Mouse (Mus musculus) kidney, postnatal 14 days (tissue): ENCODE results near the gene Ap1m2.

Source experiments
- DNase-seq: peaks from one replicate; pipeline ENCODE4 v3.0.0; 2022; ENCODE audit warnings: mixed read lengths

Ap1m2 gene

DNA sequence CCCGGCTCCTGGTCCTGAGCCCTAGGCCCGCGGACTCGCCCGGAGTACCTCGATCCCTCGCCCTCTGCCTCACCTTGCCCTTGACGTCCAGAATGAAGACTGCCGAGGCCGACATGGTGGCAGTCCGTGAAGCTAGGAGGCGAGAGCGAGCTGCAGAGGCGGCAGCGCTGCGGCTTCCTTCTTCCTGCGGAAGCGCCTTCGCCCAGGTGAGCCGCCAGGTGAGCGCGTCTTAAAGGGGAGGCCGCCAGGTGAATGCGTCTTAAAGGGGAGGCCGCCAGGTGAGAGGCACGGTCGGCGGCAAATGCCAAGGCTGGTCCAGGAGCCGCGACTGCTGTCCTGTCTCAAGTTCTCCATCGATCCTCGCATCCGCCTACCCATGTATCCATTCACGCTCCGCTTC lies at the start of gene Ap1m2:
TSS of gene Ap1m2 (minus strand) at position 204 of the 400 bp plus-strand sequence.
- DNase-seq = peak; percentile 72

DNA sequence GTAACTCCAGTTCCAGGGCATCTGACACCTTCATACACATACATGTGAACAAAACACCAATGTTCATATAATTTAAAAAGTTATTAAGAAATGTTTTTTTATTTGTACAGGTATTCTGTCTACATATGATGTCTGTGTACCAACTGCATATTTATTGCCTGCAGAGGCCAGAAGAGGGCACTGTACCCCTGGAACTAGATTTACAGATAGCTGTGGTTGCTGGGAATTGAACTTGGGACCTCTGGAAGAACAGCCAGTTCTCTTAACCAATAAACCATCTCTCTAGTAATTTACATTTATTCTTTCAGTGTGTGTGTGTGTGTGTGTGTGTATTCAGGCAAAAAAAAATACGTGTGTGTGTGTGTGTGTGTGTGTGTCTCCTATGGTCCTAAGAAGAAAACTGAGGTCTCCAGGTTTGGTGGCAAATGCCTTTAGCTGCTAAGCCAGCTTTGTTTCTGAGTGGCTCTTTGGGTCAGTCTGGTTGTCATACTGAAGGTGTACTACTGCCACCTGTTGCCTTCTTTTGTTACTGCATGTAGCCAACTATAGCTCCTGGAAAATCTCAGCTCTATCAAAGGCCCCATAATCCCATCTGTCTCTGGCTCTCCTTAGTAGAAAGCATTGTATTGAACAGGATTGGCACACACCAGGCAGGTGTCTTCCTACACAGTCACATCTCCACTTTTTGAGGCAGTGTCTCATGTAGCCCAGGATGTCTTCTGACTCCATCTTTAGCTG lies 45.0 kb upstream of the Ap1m2 start:
- peak; percentile 84 for DNase-seq

DNA sequence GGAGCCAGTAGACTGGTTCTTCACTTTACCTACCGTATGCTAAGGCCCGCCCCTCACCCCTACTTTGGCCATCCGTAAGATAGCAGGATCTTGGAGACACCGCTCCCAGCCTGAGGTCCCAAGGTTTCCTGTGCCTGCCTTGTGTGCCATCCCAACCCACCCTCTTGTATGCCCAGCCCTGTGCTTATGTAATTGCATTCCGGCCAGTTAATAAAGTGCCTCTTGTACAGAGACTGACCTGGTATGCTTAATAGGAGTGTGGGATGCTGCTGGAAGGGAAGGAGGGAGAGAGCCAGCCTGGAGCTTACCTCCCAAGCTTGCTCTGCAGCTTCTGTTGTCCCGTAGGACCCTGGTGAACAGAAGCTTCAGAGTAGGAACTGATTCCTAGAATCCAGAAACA lies 42.7 kb upstream of the Ap1m2 start:
- no peak for DNase-seq

DNA sequence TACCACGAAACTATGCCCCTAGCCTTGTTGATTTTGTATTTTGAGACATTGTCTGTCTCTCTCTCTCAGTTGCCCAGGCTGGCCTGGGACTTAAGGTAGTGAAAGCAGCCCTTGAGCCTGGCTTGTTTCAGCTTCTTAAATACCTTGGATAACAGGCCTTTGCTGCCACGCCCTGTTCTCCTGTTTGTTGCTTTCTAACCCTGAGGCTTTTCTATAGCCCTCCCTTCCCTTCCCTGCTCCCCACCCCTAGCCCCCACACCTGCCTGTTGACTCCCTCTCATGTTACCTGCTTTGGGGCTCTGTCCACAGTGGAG lies 41.2 kb upstream of the Ap1m2 start:
- no peak for DNase-seq

DNA sequence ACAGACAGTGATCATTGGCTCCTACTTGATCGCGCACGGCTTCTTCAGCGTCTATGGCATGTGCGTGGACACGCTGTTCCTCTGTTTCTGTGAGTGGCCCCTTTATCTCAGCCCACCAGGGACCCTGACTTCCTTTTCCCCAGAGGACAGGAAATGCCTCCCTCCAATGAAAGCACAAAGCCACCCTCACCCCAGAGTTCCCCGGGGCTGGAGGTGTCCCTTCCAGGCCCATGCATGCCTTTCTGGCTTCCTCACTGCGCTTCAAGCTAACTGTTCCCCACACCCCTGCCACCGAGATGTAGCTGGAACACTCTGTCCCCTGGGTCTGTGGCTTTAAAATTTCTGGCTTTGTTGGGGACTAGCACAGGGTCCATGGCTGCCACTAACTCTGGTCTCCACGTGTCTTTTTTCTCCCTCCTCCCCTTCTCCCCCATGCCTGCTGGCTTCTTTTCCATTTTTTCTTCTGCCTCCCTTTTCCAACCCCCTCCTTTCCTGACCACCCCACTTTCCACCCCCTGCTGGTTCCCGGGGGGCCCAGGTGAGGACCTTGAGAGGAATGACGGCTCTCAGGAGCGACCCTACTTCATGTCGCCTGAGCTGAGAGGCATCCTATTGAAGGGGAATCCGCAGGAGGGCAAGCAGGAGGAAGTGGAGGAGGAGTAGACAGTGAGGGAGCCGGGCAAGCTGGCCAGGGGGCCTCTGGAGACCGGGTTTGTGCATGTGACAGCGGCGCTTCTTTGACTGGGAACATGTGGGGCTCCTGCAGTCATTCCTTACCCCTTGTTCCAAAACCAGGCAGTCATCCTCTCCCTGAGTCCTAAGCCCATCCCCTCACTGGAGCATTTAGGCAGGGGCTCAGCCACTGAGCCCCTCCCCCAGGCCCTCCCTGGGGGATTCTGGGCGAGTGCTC lies 40.6 kb upstream of the Ap1m2 start:
- peak; percentile 39 for DNase-seq

DNA sequence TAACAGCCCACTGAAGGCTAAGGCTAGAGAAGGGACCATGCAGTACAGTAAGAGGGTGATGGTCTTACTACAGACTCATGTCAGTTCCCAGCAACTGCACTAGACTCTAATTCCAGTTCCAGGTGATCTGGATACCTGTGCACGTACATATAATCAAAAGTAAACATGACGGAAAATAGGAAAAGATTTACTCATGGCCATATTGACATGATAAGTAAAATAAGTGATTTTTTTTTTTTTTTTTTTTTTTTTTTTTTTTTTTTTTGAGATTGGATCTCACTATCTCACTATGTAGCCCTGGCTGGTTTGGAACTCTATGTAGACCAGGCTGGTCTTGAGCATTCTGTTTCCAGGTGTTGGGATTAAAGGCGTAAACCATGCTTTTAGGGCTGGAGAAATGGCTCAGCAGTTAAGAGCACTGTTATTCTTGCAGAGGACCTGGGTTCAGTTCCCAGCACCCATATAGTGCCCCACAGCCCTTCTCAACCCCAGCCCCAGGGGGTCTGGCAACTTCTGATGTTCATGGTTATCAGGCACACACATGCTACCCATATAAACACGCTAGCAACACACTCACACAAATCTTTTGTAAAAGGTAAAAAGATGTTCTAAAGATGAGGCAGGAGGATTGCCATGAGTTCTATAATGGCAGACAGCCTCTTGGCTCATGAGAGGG lies 39.7 kb upstream of the Ap1m2 start:
- DNase-seq = no peak

DNA sequence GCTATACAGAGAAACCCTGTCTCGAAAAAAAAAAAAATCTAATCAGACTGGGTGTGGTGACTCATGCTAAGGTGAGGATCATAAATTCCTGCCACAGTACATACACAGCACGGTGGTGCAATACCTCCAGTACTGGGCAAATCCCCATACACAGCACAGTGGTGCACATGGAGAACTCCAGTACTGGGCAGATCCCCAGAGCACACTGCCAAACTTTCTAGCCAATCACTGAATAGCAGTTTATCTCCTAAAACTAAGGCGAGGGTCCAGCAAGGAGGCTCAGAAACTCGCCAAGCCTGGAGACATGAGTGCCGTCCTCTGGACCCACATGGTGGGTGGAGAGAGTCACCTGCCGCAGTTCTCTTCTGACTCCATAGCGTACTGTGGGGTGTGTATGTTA lies 39.0 kb upstream of the Ap1m2 start:
- no peak for DNase-seq

DNA sequence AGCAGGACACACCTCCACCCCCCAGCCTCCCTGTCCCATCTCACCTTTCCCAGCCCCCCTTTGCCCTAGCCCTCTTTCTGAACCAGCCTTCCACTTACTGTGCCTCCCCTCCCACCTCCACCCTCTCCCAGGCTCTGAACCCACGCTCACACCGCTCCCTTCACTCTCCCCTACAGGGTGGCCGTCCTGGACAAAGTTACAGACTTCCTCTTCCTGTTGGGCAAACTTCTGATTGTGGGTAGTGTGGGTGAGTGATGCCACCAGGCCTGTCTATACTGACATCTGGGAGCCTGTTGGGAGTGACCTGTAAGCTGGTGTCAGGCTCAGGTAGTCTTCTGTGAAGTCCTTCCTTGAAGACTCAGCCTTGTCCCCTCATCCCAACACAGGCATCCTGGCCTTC lies 36.0 kb upstream of the Ap1m2 start:
- no peak for DNase-seq

DNA sequence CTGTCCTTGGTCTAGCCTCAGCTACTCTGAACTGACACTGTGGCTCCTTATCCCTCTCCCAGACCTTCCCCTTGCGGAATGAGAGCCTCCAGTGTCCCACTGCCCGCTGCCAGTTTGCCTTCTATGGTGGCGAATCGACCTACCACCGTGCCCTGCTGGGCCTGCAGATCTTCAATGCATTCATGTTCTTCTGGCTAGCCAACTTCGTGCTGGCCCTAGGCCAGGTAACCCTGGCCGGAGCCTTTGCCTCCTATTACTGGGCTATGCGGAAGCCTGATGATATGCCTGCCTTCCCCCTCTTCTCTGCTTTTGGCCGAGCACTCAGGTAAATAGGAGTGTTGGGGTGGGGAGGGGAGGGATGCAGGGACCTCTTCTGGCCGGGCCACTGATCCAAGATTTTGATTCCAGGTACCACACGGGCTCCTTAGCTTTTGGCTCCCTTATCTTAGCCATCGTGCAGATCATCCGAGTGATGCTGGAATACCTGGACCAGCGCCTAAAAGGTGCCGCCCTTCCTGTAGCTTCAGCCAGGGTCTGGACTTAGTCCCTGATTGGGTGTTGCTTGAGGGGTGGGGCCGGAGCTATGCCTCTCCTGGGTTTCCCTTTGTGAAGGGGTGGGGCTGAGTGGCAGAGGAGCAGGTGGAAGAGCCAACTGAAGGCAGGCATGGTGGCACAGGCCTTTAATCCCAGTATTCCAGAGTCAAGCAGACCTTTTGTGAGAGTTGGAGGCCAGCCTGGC lies 34.7 kb upstream of the Ap1m2 start:
- no peak for DNase-seq

DNA sequence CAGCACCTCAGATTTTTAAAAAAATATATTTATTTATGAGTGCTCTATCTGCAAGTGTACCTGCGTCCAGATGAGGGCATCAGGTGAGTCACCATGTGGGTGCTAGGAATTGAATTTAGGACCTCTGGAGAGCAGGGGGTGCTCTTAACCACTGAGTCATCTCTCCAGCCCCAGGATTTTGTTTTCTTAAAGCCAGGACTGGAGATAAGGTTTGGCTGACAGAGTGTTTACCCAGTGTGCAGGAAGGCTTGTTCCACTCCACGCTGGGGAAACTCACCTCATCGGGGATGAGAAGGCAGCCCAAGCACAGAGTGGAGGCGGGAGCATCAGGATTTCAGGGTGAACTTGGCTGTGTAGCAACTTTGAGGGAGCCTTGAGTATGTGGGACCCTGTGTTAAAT lies 28.3 kb upstream of the Ap1m2 start:
- DNase-seq = no peak

DNA sequence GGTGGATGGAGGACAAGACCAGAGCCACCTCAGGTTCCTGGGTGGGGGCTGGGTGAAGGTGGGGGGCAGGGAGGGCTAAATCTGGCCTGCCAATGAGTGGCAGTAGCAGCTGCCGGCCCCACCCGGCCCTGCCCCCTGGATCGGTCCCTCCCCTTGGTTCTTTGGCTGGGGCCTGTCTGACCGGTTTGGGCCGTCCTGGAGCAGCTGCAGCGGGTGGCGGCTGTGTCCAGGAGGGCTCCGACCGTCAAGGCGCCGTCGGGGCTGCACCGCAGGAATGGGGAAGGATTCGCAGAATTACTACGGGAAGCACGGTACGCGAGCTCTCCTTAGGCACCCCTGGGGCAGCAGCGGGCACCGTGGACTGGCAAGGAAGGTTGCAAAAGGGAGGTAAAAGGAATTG lies 25.5 kb upstream of the Ap1m2 start:
- DNase-seq = peak; percentile 75

DNA sequence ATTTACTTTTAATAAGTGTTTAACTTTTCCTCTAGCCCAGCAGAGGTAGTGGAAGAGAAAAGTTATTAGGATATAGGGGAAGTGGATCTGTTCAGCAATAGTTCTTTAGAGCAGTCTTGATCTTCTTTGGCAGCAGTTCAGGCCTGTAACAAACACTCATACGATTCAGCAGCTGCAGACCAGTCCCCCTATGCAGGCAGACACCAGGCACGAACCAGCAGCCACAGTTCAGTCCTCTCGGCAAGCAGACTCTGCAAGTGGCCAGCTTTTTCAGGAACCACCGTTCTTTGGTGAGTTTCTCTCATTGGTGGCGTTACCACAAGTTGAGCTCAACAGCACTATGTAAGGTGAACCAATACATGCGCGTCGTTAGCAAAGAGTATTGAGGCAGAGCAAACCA lies 24.4 kb upstream of the Ap1m2 start:
- no peak for DNase-seq

DNA sequence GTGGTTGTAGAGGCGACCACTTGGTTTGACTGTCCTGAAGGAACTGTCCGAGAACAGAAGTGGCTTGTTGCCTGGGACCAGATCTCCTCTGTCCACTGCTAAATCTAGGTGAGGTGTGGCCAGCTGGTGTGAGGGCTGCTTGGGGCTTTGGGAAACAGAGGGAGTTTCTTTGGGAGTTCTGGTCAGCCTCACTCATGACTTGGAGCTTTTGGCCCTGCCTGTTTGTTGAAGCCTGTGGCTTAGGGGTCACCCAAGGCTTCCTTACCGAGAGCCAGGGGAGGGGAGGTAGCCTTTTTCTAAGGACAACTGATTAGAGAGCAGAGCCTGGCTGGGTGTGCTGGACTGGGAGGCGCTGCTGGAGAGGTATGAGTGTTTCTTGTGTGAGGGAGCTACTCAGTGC lies 23.3 kb upstream of the Ap1m2 start:
- DNase-seq = no peak

DNA sequence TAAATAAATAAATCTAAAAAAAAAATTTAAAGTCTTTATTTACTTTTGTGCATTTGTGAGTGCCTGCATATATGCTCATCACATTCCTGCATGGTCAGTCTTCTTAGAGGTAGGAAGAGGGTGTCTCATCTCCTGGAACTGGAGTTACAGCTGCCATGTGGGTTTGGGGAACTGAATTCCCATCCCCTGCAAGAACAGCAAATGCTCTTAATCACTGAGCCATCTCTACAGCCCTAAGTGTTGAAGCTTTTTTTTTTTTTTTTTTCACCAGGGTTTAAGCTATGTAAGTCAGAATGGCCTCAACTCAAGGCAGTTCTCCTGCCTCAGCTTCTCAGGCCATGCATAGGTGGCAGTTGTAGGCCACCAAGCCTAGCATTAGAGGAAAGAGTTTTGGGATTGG lies 22.6 kb upstream of the Ap1m2 start:
- no peak for DNase-seq

DNA sequence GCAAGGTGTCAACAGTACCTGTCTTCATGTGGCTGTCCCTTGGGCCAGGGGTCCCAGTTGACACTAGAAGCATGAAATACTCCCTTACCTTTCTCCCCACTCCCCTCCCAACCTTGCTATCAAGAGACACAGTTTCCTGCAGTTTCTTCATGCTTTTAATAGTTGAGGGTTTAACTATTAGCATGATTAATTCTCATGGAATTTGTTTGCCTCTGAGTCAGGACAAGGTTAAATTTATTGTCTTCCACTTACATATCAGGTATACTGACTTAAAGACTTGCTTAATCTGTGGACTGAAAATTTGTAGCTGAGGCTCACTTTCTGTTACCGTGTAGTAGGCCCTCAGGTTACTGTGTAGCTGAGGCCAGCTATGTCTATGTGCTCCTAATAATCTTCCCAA lies 21.4 kb upstream of the Ap1m2 start:
- DNase-seq = no peak

DNA sequence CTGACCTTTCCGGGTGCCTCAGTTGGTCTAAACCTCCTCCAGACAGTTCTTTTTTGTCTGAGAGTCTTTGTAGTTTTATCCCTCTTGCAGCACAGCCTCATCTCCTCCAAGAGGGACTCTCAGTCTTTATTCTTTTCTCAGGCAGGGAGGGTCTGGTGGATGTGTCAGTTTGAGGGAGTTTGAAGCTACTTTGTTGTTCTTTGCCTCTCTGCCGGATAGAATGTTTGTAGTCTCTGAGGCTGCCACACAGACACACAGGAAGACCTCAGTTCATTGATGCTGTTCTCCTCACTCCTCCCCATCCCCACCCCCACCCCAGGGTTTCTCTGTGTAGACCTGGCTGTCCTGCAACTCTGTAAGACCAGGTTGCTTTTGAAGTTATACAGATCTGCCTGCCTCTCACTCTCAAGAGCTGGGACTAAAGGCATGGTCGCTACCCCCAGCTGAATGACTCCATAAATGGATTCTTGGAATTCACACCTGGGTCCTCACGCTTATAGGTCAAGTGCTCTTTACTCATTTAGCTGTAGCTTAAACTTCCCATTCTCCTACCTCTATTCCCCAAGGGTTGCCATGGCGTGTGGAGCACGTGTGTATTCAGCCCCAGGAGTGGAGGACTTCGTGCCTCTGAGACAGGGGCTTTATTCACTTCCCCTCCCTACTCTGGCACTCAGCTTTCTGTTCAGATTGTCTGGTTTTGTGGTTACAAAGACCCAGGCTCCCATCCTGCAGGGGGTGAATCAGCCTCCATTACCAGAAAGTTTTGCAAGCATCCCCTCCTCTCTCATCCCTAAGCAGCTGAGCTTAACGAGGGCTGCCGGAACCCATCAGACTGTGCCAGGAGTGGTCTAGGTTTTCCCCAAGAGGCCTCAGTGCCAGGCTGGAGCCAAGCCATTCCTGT lies 20.3 kb upstream of the Ap1m2 start:
- no peak for DNase-seq

DNA sequence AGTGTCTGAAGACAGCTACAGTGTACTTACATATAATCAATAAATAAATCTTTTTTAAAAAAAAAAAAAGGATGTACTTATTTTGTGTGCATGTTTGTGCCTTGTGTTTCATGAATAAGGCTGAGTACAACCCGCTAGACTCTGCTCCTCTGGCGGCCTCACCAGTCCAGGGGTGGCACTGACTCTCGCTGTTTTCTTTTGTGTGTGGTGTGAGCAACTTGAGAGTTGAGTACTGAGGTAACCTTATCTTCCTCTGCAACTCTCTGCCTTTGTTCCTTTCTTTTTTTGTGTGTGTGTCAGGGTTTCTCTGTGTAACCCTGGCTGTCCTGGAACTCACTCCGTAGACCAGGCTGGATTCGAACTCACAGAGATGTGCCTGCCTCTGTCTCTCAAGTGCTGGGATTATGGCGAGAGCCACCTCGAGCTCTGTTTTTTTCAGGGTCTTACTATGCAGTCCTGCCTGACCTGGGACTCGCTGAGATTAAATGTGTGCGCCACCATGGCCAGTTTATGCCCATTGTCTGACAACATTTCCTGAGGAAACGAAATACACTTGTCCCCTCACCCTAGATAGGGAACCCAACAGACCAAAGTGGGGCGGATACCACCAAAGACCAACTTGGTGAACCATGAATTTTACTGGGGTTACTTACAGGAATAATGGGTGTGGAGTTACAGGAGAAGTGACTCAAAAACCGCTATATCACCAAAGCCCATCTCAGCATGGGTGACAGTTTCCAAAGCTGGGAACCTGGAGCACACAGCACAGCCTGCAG lies 19.4 kb upstream of the Ap1m2 start:
- no peak for DNase-seq

DNA sequence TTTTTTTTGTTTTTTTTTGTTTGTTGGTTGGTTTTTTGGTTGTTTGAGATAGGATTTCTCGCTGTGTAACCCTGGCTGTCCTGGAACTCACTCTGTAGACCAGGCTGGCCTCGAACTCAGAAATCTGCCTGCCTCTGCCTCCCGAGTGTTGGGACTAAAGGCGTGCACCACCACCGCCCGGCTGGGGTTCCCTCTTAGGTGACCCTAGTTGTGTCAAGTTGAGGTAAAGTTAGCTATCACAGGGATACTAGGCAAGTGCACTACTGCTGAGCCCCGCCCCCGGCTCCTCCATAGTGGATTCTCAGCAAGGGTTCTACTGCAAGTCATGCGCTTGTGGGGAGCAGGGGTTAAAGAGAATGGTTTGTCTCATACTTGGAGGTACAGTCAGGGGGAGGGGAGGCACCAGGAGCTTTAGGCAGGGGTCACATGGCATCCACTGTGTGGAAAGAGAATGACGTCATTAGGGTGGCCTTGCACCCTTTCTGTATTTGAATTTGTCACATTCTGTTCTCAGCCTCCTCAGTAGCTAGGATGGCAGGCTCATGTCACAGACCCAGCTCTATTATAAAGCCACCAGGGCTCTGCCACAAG lies 17.7 kb upstream of the Ap1m2 start:
- no peak for DNase-seq

DNA sequence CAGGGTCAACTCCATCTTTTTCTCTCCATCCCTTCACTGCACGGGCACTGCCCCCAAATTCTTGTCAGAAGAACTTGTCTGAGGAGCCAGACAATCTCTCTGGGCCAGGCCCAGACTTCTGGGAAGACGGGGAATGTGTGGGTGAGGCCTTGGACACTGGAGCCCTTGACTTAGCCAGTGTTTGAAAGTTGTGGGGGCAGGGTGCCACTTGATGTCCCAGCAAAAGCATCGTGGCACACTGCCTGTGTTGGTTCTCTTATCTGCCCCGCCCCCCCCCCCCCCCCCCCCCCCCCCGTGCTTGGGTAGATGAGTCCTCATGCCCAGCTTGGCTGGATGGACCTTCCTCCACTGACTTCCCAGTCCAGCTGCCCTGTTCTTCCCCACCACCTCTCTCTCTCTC lies 16.9 kb upstream of the Ap1m2 start:
- no peak for DNase-seq

DNA sequence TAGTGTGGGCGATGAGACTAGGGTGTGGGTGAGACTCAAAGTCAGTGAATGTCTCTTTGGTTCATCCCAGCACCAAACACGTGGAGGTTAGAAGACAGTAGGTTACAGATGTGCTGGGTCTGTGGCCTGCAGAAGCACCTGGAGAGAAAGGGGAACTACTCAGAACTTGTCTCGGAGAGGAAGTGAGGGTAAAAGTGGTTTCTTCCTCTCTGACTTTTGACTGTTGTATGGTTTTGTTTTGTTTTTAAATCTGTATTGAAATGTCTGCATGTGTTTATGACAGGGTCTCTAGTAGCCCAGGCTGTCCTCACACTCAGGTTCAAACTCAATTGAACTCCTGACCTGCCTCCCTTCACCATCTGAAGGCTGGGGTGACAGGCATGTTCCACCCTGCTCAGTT lies 15.9 kb upstream of the Ap1m2 start:
- DNase-seq = no peak

DNA sequence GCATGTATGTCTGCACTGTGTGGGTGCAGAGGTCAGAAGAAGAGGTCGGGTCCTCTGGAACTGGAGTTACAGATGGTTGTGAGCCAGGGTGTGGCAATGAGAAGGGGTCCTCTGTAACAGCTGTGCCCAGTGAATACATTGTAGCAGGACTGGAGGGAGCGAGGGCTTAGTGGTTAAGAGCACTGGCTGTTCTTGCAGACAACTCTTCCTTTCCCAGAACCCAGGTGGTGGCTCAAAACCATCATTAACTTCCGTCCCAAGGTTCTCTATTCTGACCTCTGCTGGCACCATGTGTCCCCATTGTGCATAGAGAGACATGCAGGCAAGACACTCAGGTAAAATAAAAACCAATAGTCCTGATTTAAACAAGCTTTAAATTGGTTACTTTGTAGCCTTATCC lies 15.4 kb upstream of the Ap1m2 start:
- DNase-seq = no peak
